Mouse (Mus musculus): Measurements from ENCODE around the gene Snapin. TPM values are rescaled to one million over a fixed set of nuclear protein-coding genes. Genes with fewer than 3 reads are reported as not detected.
A peak's percentile ranks its signal among the peaks of the same experiment; 100 is the strongest.

Snapin gene
- total and polyA plus RNA-seq, 2 experiments from 2014 or later, result 59.2 to 85.5 TPM

DNA sequence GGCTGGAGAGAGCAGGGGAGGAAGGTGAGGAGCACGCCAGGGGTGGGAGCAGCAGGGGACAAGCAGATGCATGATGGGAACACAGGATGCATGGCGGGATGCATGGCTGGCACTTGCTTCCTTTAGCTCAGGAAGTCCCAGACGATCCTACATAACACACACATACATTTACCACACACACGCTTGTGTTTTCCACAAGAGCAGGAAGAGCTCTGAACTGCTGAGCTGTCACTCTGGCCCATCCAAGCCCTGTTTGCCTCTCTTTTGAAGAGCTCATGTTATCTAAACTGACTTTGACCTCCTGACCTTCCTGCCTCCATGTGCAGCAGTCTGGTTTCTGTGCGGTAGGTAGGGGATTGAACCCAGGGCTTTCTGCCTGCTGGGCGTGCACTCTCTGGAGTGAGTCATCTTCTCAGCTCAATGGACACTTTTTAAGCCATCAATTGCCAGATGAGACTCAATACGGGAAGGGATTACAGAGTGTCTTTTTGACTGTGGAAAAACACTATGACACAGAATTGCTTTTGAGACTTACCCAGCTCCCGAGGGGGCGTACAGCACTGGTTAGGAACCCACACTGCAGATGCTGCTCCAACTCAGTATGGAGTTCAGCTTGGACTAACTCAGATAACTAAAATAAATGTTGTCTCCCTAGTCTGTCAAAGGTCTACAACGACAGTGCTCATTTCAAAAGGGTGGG, 39.3 kb downstream of the Snapin start:
- H3K9me3 ChIP-seq (replicated peaks; ENCODE audit: control insufficient read depth, low read length), result no peaks in the 10 kb centered on the region
- WGBS, result 45% methylated on average over 10 of the region's 10 CpGs
- peaks cover 16% of the 10 kb centered on the region; the same call in 1 of the 2 replicates for H3K36me3 ChIP-seq (replicated peaks; ENCODE audit: control insufficient read depth, insufficient read depth, low read length)
- DNase-seq (ENCODE audit: low spot score) (no peak), ATAC-seq (ENCODE audit: insufficient read depth, low read depth) (no peak)
- no peaks in the 10 kb centered on the region for H3K27me3 ChIP-seq (ENCODE audit: control insufficient read depth, insufficient read depth, low read length)
- H3K27ac ChIP-seq (ENCODE audit: low read depth), result peak overlapping the region; percentile 16
- H3K4me2 ChIP-seq (ENCODE audit: low read depth, low read length), result peak overlapping the region; percentile 40
- peak overlapping the region; percentile 15; the same call in 1 of the 2 replicates for H3K4me3 ChIP-seq (ENCODE audit: low read depth, low read length)
- no peak overlapping the region for H3K9ac ChIP-seq (replicated peaks; ENCODE audit: low read depth, low read length)
- H3K4me1 ChIP-seq (ENCODE audit: control insufficient read depth, insufficient read depth), result peaks cover 6% of the 10 kb centered on the region; the same call in 1 of the 2 replicates
- TF ChIP-seq EP300 (IDR thresholded peaks at IDR 0.05; ENCODE audit: low read depth) (0 out of 2 replicates have a peak, but pooled peaks have one; percentile 30), CTCF (IDR thresholded peaks at IDR 0.05; ENCODE audit: low read depth) (no peak)

DNA sequence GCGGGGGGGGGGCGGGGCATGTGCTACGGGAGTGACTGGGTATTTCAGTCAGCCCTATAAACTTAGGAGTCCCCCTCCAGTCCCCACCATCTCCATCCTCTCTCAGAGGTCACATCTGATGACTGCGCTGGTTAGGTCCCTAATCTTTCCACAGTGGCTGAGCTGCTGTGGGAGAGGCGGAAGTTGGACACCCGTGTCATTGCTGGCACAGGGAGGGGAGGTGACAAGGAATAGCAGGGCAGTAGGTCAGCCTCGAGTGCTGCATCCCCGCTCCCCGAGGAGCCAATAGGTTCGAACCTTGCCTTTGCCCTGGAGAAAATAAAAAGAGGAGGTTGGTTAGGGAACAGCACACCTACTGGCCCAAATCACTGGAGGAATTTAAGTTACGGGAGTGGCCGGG, 40.0 kb downstream of the Snapin start:
- H3K9me3 ChIP-seq (replicated peaks; ENCODE audit: control insufficient read depth, low read length), result no peaks in the 10 kb centered on the region
- DNase-seq (ENCODE audit: low spot score), result no peak
- H3K27me3 ChIP-seq (ENCODE audit: control insufficient read depth, insufficient read depth, low read length), result no peaks in the 10 kb centered on the region
- H3K27ac ChIP-seq (ENCODE audit: low read depth), result peak overlapping the region; percentile 16; the same call in 1 of the 2 replicates
- peak overlapping the region; percentile 40 for H3K4me2 ChIP-seq (ENCODE audit: low read depth, low read length)
- H3K4me3 ChIP-seq (ENCODE audit: low read depth, low read length), result peak overlapping the region; percentile 15; the same call in 1 of the 2 replicates
- H3K9ac ChIP-seq (replicated peaks; ENCODE audit: low read depth, low read length), result no peak overlapping the region
- ATAC-seq (ENCODE audit: insufficient read depth, low read depth), result no peak
- TF ChIP-seq EP300 (IDR thresholded peaks at IDR 0.05; ENCODE audit: low read depth) (no peak), CTCF (IDR thresholded peaks at IDR 0.05; ENCODE audit: low read depth) (no peak)
- WGBS, result 23% methylated on average over 11 of the region's 12 CpGs
- H3K4me1 ChIP-seq (ENCODE audit: control insufficient read depth, insufficient read depth), result peaks cover 7% of the 10 kb centered on the region
- H3K36me3 ChIP-seq (replicated peaks; ENCODE audit: control insufficient read depth, insufficient read depth, low read length), result 0 out of 2 replicates have a peak, but pooled peaks cover 10% of the 10 kb centered on the region

DNA sequence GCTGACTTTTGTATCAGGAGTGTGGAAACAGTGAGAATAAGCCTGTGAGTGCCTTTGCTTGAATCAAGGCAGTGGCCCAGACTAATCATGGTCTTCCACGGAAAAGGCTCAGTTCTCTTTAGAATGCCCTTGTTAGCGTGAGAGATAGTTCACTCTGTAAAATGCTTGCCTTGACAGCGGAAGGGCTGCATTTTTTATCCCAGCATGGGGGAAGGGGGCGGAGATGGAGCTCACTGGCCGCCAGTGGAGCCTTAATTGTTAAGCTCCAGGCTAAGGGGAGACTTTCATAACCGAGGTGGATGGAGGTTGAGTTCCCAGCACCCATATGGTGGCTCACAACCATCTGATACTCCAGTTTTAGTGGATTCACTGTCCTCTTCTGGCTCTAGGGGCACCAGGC, 42.2 kb downstream of the Snapin start:
- peak overlapping the region; percentile 81 for H3K27ac ChIP-seq (ENCODE audit: low read depth)
- no peak for TF ChIP-seq EP300 (IDR thresholded peaks at IDR 0.05; ENCODE audit: low read depth)
- WGBS, result 62% methylated on average over 6 of the region's 6 CpGs
- peaks cover 12% of the 10 kb centered on the region for H3K4me1 ChIP-seq (ENCODE audit: control insufficient read depth, insufficient read depth)
- H3K27me3 ChIP-seq (ENCODE audit: control insufficient read depth, insufficient read depth, low read length), result no peaks in the 10 kb centered on the region
- no peak for DNase-seq (ENCODE audit: low spot score)
- H3K4me2 ChIP-seq (ENCODE audit: low read depth, low read length), result no peak overlapping the region
- no peak for ATAC-seq (ENCODE audit: insufficient read depth, low read depth)
- H3K36me3 ChIP-seq (replicated peaks; ENCODE audit: control insufficient read depth, insufficient read depth, low read length), result 0 out of 2 replicates have a peak, but pooled peaks cover 4% of the 10 kb centered on the region
- H3K9ac ChIP-seq (replicated peaks; ENCODE audit: low read depth, low read length), result no peak overlapping the region
- H3K9me3 ChIP-seq (replicated peaks; ENCODE audit: control insufficient read depth, low read length), result no peaks in the 10 kb centered on the region
- H3K4me3 ChIP-seq (ENCODE audit: low read depth, low read length), result no peak overlapping the region

DNA sequence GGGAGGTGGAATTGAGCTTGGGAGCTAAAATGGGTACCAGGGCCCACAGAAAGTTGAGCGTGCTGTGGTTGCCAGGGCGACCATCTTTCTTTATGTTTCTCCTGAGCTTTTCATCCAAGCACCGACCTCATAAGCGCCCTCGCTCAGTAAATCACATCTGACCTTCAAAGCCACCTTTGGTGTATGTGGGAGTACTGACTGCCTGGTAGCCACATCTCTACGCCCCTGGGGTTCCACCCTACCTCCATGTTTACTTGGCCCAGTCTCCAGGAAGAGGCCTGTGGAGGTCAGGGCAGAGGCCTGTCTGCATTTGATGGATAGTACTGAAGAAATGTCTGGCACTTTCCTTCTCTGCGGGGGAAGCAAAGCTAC, 43.7 kb downstream of the Snapin start:
- Histone ChIP-seq H3K9ac (replicated peaks; ENCODE audit: low read depth, low read length) (no peak overlapping the region), H3K36me3 (replicated peaks; ENCODE audit: control insufficient read depth, insufficient read depth, low read length) (no peaks in the 10 kb centered on the region), H3K4me2 (ENCODE audit: low read depth, low read length) (peak overlapping the region; percentile 36), H3K4me1 (ENCODE audit: control insufficient read depth, insufficient read depth) (peaks cover 12% of the 10 kb centered on the region), H3K9me3 (replicated peaks; ENCODE audit: control insufficient read depth, low read length) (no peaks in the 10 kb centered on the region), H3K27ac (ENCODE audit: low read depth) (peak overlapping the region; percentile 81), H3K27me3 (ENCODE audit: control insufficient read depth, insufficient read depth, low read length) (no peaks in the 10 kb centered on the region), H3K4me3 (ENCODE audit: low read depth, low read length) (0 out of 2 replicates have a peak overlapping the region, but pooled peaks have one; percentile 29)
- no peak for TF ChIP-seq CTCF (IDR thresholded peaks at IDR 0.05; ENCODE audit: low read depth)
- no peak for TF ChIP-seq EP300 (IDR thresholded peaks at IDR 0.05; ENCODE audit: low read depth)
- ATAC-seq (ENCODE audit: insufficient read depth, low read depth) (0 out of 2 replicates have a peak, but pooled peaks have one; percentile 9), DNase-seq (ENCODE audit: low spot score) (peak; percentile 54)
- 39% methylated on average over 7 of the region's 7 CpGs for WGBS

DNA sequence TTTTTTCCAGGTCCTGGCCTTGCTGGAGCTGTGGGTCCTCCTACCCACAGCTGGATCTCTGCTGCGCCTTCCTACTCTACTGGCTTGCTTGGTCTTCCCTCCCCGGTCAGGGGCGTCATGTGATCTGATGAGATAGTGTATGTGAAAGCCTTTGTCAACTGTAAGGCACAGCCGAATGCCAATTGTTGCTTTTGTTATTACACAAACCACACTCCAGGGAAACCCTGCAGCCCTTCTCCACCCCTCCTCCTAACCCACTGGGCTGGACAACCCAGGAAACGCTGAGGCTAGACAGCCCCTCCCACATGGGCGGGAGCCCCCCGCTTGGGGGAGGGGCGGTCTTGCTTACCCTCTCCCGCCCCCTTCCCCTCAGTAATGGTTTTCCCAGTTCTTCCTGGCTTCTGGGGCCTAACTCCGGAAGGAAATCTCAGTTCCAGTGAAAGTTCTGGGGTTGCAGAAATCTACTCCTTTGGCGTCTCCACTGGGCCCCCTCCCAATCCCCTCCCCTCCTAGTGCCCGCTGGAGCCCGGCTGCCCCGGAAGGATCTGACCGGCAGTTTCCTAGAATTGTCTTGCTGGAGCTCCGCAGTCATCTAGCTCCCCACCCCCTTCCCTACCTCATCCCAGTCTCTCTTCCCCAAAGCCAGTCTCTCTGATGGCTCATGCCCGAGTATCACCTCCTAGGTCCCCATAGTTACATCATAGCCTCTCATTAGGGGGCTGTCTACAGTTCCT, 44.3 kb downstream of the Snapin start:
- Histone ChIP-seq H3K27ac (ENCODE audit: low read depth) (peak overlapping the region; percentile 81), H3K4me1 (ENCODE audit: control insufficient read depth, insufficient read depth) (peaks cover 10% of the 10 kb centered on the region), H3K27me3 (ENCODE audit: control insufficient read depth, insufficient read depth, low read length) (no peaks in the 10 kb centered on the region), H3K9ac (replicated peaks; ENCODE audit: low read depth, low read length) (peak overlapping the region; percentile 36; the same call in 1 of the 2 replicates), H3K4me2 (ENCODE audit: low read depth, low read length) (peak overlapping the region; percentile 36), H3K4me3 (ENCODE audit: low read depth, low read length) (peak overlapping the region; percentile 29), H3K9me3 (replicated peaks; ENCODE audit: control insufficient read depth, low read length) (no peaks in the 10 kb centered on the region), H3K36me3 (replicated peaks; ENCODE audit: control insufficient read depth, insufficient read depth, low read length) (no peaks in the 10 kb centered on the region)
- WGBS, result 2% methylated on average over 17 of the region's 17 CpGs
- DNase-seq (ENCODE audit: low spot score), result peak; percentile 91
- peak; percentile 93 for ATAC-seq (ENCODE audit: insufficient read depth, low read depth)
- peak; percentile 81; the same call in 1 of the 2 replicates for TF ChIP-seq EP300 (IDR thresholded peaks at IDR 0.05; ENCODE audit: low read depth)
- no peak for TF ChIP-seq CTCF (IDR thresholded peaks at IDR 0.05; ENCODE audit: low read depth)

All from heart, postnatal 0 days (tissue).